Mouse (Mus musculus) liver, embryonic 14.5 days (tissue): ENCODE results near the gene Col4a1.

Experiments used
- CTCF ChIP-seq: IDR thresholded peaks from 2 replicates; pipeline ENCODE4 v1.5.1; 2016; ENCODE audit warnings: antibody characterized with exemption, low read depth, control low read depth
- EP300 ChIP-seq: IDR thresholded peaks from 2 replicates; pipeline ENCODE4 v1.6.1; 2016; ENCODE audit warnings: antibody characterized with exemption, low read depth

DNA sequence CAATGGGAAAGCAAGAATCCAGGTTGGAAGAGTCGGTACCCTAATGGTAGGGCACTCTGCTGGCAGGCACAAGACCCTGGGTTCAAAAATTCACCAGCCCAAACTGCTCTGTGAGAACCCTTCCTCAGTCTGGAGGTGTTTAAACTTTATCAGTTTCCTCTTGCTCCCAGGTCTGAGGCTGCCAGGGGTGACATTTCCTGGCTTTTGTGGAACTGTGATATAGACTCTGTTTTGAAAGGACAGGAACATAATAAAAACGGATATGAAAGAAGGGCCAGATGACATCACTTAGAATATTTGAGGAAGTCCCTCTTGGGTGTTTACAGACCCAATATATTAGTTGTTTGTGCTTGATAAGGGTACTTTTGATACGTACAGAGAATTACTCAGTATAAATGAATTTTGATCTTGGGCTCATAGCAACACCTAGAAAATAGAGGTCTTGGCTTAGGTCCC, 28.5 kb upstream of the Col4a1 start:
- no peak for TF ChIP-seq CTCF
- no peak for TF ChIP-seq EP300
